Mouse (Mus musculus) liver, adult 2 months (tissue): ENCODE results near the gene Gm21836. TPM values are rescaled to one million over a fixed set of nuclear protein-coding genes. Genes with fewer than 3 reads are reported as not detected.
"Not testable (repeated sequence)": the region's sequence is repeated elsewhere in the genome, so short reads cannot be mapped to it uniquely, and the experiment has no call there.

Experiments
- DNase-seq: peaks from one replicate; pipeline ENCODE4 v3.0.0-alpha.2; 2011; ENCODE audit warnings: low read depth, low spot score; ENCODE audit errors: extremely low read depth
- H3K27ac ChIP-seq: fragments of 200-500 bp; replicated peaks from 2 replicates; pipeline ENCODE4 v1.5.1; 2012; ENCODE audit warnings: low read depth, mild to moderate bottlenecking, control low read depth, inconsistent platforms, low read length; ENCODE audit not compliant: insufficient read depth
- H3K27me3 ChIP-seq: fragments of 200-500 bp; 2 replicates; pipeline ENCODE4 v1.6.1; 2012; ENCODE audit warnings: mild to moderate bottlenecking, moderate library complexity, low read length, inconsistent platforms; ENCODE audit not compliant: control insufficient read depth, insufficient read depth
- H3K36me3 ChIP-seq: fragments of 200-500 bp; 2 replicates; pipeline ENCODE4 v1.6.1; 2012; ENCODE audit warnings: low read length, inconsistent platforms; ENCODE audit not compliant: control insufficient read depth, insufficient read depth
- H3K4me1 ChIP-seq: fragments of 200-500 bp; 2 replicates; pipeline ENCODE4 v1.6.1; 2011; ENCODE audit warnings: low read length; ENCODE audit not compliant: control insufficient read depth, insufficient read depth
- H3K4me3 ChIP-seq: fragments of 200-500 bp; 2 replicates; pipeline ENCODE4 v1.5.1; 2011; ENCODE audit warnings: low read depth, mild to moderate bottlenecking, control low read depth, low read length, moderate library complexity; ENCODE audit not compliant: insufficient read depth
- H3K79me2 ChIP-seq: fragments of 200-500 bp; 2 replicates; pipeline ENCODE4 v1.6.1; 2012; ENCODE audit warnings: inconsistent platforms, mild to moderate bottlenecking, low read length, moderate library complexity; ENCODE audit not compliant: control insufficient read depth, insufficient read depth
- H3K9ac ChIP-seq: fragments of 200-500 bp; 2 replicates; pipeline ENCODE4 v1.6.1; 2012; ENCODE audit warnings: low read depth, mild to moderate bottlenecking, control low read depth, inconsistent platforms, low read length
- CTCF ChIP-seq: fragments of 200-500 bp; IDR thresholded peaks from 2 replicates; pipeline ENCODE4 v1.5.1; 2011; ENCODE audit warnings: low read depth, low read length, control low read depth
- POLR2A ChIP-seq: fragments of 200-500 bp; IDR thresholded peaks from 2 replicates; pipeline ENCODE4 v1.6.1; 2011; ENCODE audit warnings: low read length, control low read depth; ENCODE audit not compliant: insufficient read depth; ENCODE audit errors: extremely low read depth
- WGBS: fragments of 180-500 bp; shearing (Covaris S2); methylation state at CpG from one replicate; pipeline ENCODE4 v1.1.7; 2018; 5-methylcytosine and 5-hydroxymethylcytosine counted together
- polyA plus RNA-seq: library from polyadenylated mRNA; depleted of rRNA; stranded (reverse); fragments of >200 nt; gene quantifications from 2 replicates; pipeline ENCODE4 v1.2.3, GENCODE M21; 2012; rRNA removed
- total RNA-seq: library from RNA; depleted of rRNA; stranded (reverse); fragments of >200 nt; gene quantifications from 2 replicates; pipeline ENCODE4 v1.2.3, GENCODE M21; 2014; rRNA removed

Gm21836 gene
- total RNA-seq (not detected in 2 replicates), polyA plus RNA-seq (not detected in 2 replicates)

- H3K79me2 ChIP-seq, H3K4me1 ChIP-seq, DNase-seq, H3K9ac ChIP-seq, H3K4me3 ChIP-seq, H3K36me3 ChIP-seq, H3K27ac ChIP-seq, H3K27me3 ChIP-seq: not testable (repeated sequence)
- WGBS = 93% methylated on average over 2 of the region's 2 CpGs
Measured at GRCm38 (mm10) chr9:124493693-124494092, at the start of gene Gm21836. Gm21836 (minus strand) TSS chr9:124493793.

- not testable (repeated sequence) for DNase-seq, H3K9ac ChIP-seq, H3K27me3 ChIP-seq, H3K4me3 ChIP-seq, H3K4me1 ChIP-seq, H3K27ac ChIP-seq, H3K79me2 ChIP-seq, H3K36me3 ChIP-seq
- WGBS = 33% methylated on average over 11 of the region's 15 CpGs
Measured at GRCm38 (mm10) chr9:124480361-124480980, 13.1 kb downstream of the Gm21836 start.

- H3K36me3 ChIP-seq = peaks cover 7% of the 10 kb centered on the region
- DNase-seq = no peak
- 63% methylated on average over 3 of the region's 3 CpGs for WGBS
- no peaks in the 10 kb centered on the region for H3K79me2 ChIP-seq
- H3K4me3 ChIP-seq = no peak overlapping the region
- no peak overlapping the region for H3K27ac ChIP-seq
- no peak for TF ChIP-seq CTCF
- no peaks in the 10 kb centered on the region for H3K4me1 ChIP-seq
- H3K27me3 ChIP-seq = no peaks in the 10 kb centered on the region
- no peak overlapping the region for H3K9ac ChIP-seq
Measured at GRCm38 (mm10) chr9:124478081-124478480, 15.5 kb downstream of the Gm21836 start.

GRCm38 (mm10) chr9:124476096-124476902 is 17.3 kb downstream of the Gm21836 start, which contains the start of gene Ppp2r3d:
Ppp2r3d (minus strand) TSS chr9:124476898.
- WGBS = 97% methylated on average over 22 of the region's 22 CpGs
- no peak within 1 kb of the TSS for H3K4me3 ChIP-seq
- no peaks in the 10 kb centered on the region for H3K4me1 ChIP-seq
- H3K36me3 ChIP-seq = peaks cover 7% of the 10 kb centered on the region
- H3K9ac ChIP-seq = no peak within 1 kb of the TSS
- no peaks in the 10 kb centered on the region for H3K27me3 ChIP-seq
- TF ChIP-seq CTCF = no peak
- no peak for TF ChIP-seq POLR2A
- DNase-seq = no peak
- H3K79me2 ChIP-seq = no peaks in the 10 kb centered on the region
- H3K27ac ChIP-seq = no peak within 1 kb of the TSS

- no peak for DNase-seq
- WGBS = 88% methylated on average over 15 of the region's 15 CpGs
- no peaks in the 10 kb centered on the region for H3K4me1 ChIP-seq
- H3K4me3 ChIP-seq = no peak overlapping the region
- no peak overlapping the region for H3K9ac ChIP-seq
- no peak for TF ChIP-seq POLR2A
- no peak overlapping the region for H3K27ac ChIP-seq
- peaks cover 7% of the 10 kb centered on the region for H3K36me3 ChIP-seq
- no peaks in the 10 kb centered on the region for H3K27me3 ChIP-seq
- H3K79me2 ChIP-seq = no peaks in the 10 kb centered on the region
Measured at GRCm38 (mm10) chr9:124475689-124476088, 17.9 kb downstream of the Gm21836 start.

GRCm38 (mm10) chr9:124456572-124456971 is 37.0 kb downstream of the Gm21836 start:
- 8% methylated on average over 1 of the region's 1 CpGs for WGBS
- TF ChIP-seq CTCF (peak; percentile 58), POLR2A (no peak)
- no peaks in the 10 kb centered on the region for H3K79me2 ChIP-seq
- peak; percentile 77 for DNase-seq
- no peak overlapping the region for H3K4me3 ChIP-seq
- H3K36me3 ChIP-seq = no peaks in the 10 kb centered on the region
- H3K4me1 ChIP-seq = no peaks in the 10 kb centered on the region
- H3K27ac ChIP-seq = no peak overlapping the region
- no peaks in the 10 kb centered on the region for H3K27me3 ChIP-seq
- no peak overlapping the region for H3K9ac ChIP-seq

Other genes with a start within 250 kb of the Gm21836 start
- 23.2 and 27.5 TPM in 2 replicates for gene 2010315B03Rik, start 181.1 kb downstream of the Gm21836 start, total RNA-seq
- gene 2010315B03Rik, start 181.1 kb downstream of the Gm21836 start, polyA plus RNA-seq = 3.6 and 4.2 TPM in 2 replicates
- gene Ppp2r3d, start 16.9 kb downstream of the Gm21836 start, total RNA-seq = 13.7 and 19.2 TPM in 2 replicates
- gene Ppp2r3d, start 16.9 kb downstream of the Gm21836 start, polyA plus RNA-seq = 80.2 and 89.4 TPM in 2 replicates